21 mouse cellular contexts compared by ENCODE assay signal in the genomic region with DNA sequence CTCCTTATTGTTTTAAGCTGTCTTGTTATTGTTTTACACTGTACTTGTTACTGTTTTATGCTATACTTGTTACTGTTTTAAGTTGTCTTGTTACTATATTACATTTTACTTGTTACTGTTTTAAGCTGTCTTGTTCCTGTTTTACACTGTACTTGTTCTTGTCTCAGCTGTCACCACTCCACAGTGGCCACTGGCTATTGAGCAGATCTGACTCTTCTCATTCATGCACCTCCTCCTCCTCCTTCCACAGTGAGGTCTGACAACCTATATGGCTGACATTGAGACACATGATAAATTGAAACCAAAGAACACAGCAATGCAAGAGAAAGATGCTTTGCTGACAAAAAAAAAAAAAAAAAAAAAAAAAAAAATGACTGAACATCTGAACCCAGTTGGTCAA.
"Had no signal": no experiment of that assay in that cellular context is flagged by ENCODE, and none has a peak within 500 bp of the region (broad histone marks: within the 10 kb centered on the region; RNA-seq: fewer than 3 reads in every experiment).

No protein-coding gene starts in this region.

- H3K36me3 ChIP-seq: lung, embryonic 15.5 days; midbrain, embryonic 12.5 days; neural tube, embryonic 15.5 days had no signal

- H3K4me1 ChIP-seq: lung, embryonic 15.5 days; midbrain, embryonic 10.5 days; midbrain, embryonic 12.5 days; neural tube, embryonic 13.5 days; neural tube, embryonic 15.5 days had no signal

- H3K4me2 ChIP-seq: lung, embryonic 15.5 days; midbrain, embryonic 12.5 days; neural tube, embryonic 13.5 days; neural tube, embryonic 15.5 days had no signal

- H3K9me3 ChIP-seq: lung, embryonic 15.5 days; midbrain, embryonic 10.5 days; midbrain, embryonic 12.5 days; neural tube, embryonic 13.5 days; neural tube, embryonic 15.5 days had no signal

- ATAC-seq: lung, postnatal 0 days; midbrain, embryonic 16.5 days had no signal

- DNase-seq: lung, adult 2 months; lung, postnatal 14 days; lung, postnatal 36 days; midbrain, embryonic 14.5 days; retina, postnatal 1 day; right cerebral cortex, adult 18-20 months; right cerebral cortex, postnatal 25 days; right cerebral cortex, postnatal 4 days; spleen, adult 18-20 months; thymus, adult 18-20 months; thymus, postnatal 14 days; thymus, postnatal 36 days had no signal

- H3K4me3 ChIP-seq: lung, embryonic 15.5 days; midbrain, embryonic 10.5 days; midbrain, embryonic 12.5 days; myocyte; neural tube, embryonic 13.5 days; neural tube, embryonic 15.5 days had no signal

- H3K27ac ChIP-seq: lung, embryonic 15.5 days; macrophage; midbrain, embryonic 10.5 days; midbrain, embryonic 12.5 days; neural tube, embryonic 13.5 days; neural tube, embryonic 15.5 days had no signal

- H3K9ac ChIP-seq: lung, embryonic 15.5 days; midbrain, embryonic 12.5 days; neural tube, embryonic 13.5 days; neural tube, embryonic 15.5 days had no signal

- H3K27me3 ChIP-seq: lung, embryonic 15.5 days; midbrain, embryonic 12.5 days; neural tube, embryonic 13.5 days; neural tube, embryonic 15.5 days had no signal
